Mouse (Mus musculus) liver, adult 2 months (tissue): ENCODE data around the gene Cwc22. TPM values are rescaled to one million over a fixed set of nuclear protein-coding genes. Genes with fewer than 3 reads are reported as not detected.

Source experiments
- DNase-seq: peaks from one replicate; pipeline ENCODE4 v3.0.0-alpha.2; 2011; ENCODE audit warnings: low read depth, low spot score; ENCODE audit errors: extremely low read depth
- H3K27ac ChIP-seq: fragments of 200-500 bp; replicated peaks from 2 replicates; pipeline ENCODE4 v1.5.1; 2012; ENCODE audit warnings: low read depth, mild to moderate bottlenecking, control low read depth, inconsistent platforms, low read length; ENCODE audit not compliant: insufficient read depth
- H3K27me3 ChIP-seq: fragments of 200-500 bp; 2 replicates; pipeline ENCODE4 v1.6.1; 2012; ENCODE audit warnings: mild to moderate bottlenecking, moderate library complexity, low read length, inconsistent platforms; ENCODE audit not compliant: control insufficient read depth, insufficient read depth
- H3K36me3 ChIP-seq: fragments of 200-500 bp; 2 replicates; pipeline ENCODE4 v1.6.1; 2012; ENCODE audit warnings: low read length, inconsistent platforms; ENCODE audit not compliant: control insufficient read depth, insufficient read depth
- H3K4me1 ChIP-seq: fragments of 200-500 bp; 2 replicates; pipeline ENCODE4 v1.6.1; 2011; ENCODE audit warnings: low read length; ENCODE audit not compliant: control insufficient read depth, insufficient read depth
- H3K4me3 ChIP-seq: fragments of 200-500 bp; 2 replicates; pipeline ENCODE4 v1.5.1; 2011; ENCODE audit warnings: low read depth, mild to moderate bottlenecking, control low read depth, low read length, moderate library complexity; ENCODE audit not compliant: insufficient read depth
- H3K79me2 ChIP-seq: fragments of 200-500 bp; 2 replicates; pipeline ENCODE4 v1.6.1; 2012; ENCODE audit warnings: inconsistent platforms, mild to moderate bottlenecking, low read length, moderate library complexity; ENCODE audit not compliant: control insufficient read depth, insufficient read depth
- H3K9ac ChIP-seq: fragments of 200-500 bp; 2 replicates; pipeline ENCODE4 v1.6.1; 2012; ENCODE audit warnings: low read depth, mild to moderate bottlenecking, control low read depth, inconsistent platforms, low read length
- CTCF ChIP-seq: fragments of 200-500 bp; IDR thresholded peaks from 2 replicates; pipeline ENCODE4 v1.5.1; 2011; ENCODE audit warnings: low read depth, low read length, control low read depth
- POLR2A ChIP-seq: fragments of 200-500 bp; IDR thresholded peaks from 2 replicates; pipeline ENCODE4 v1.6.1; 2011; ENCODE audit warnings: low read length, control low read depth; ENCODE audit not compliant: insufficient read depth; ENCODE audit errors: extremely low read depth
- WGBS: fragments of 180-500 bp; shearing (Covaris S2); methylation state at CpG from one replicate; pipeline ENCODE4 v1.1.7; 2018; 5-methylcytosine and 5-hydroxymethylcytosine counted together
- polyA plus RNA-seq: library from polyadenylated mRNA; depleted of rRNA; stranded (reverse); fragments of >200 nt; gene quantifications from 2 replicates; pipeline ENCODE4 v1.2.3, GENCODE M21; 2012
- total RNA-seq: library from RNA; depleted of rRNA; stranded (reverse); fragments of >200 nt; gene quantifications from 2 replicates; pipeline ENCODE4 v1.2.3, GENCODE M21; 2014

The Cwc22 gene
- total and polyA plus RNA-seq, 2 experiments: 3.4 to 10.6 TPM

GRCm38 (mm10) chr2:77931958-77932357 lies 14.2 kb downstream of the Cwc22 start:
- no peak overlapping the region for H3K4me3 ChIP-seq
- 95% methylated on average over 1 of the region's 1 CpGs for WGBS
- DNase-seq: no peak
- no peak overlapping the region for H3K9ac ChIP-seq
- H3K4me1 ChIP-seq: no peaks in the 10 kb centered on the region
- H3K79me2 ChIP-seq: no peaks in the 10 kb centered on the region; the same call in 1 of the 2 replicates
- peaks cover 59% of the 10 kb centered on the region for H3K36me3 ChIP-seq
- TF ChIP-seq CTCF (no peak), POLR2A (no peak)
- H3K27ac ChIP-seq: no peak overlapping the region
- H3K27me3 ChIP-seq: no peaks in the 10 kb centered on the region

GRCm38 (mm10) chr2:77928352-77928751 lies 17.8 kb downstream of the Cwc22 start:
- no peaks in the 10 kb centered on the region for H3K27me3 ChIP-seq
- no peaks in the 10 kb centered on the region for H3K4me1 ChIP-seq
- no peak overlapping the region for H3K4me3 ChIP-seq
- peaks cover 55% of the 10 kb centered on the region for H3K36me3 ChIP-seq
- 95% methylated on average over 10 of the region's 10 CpGs for WGBS
- H3K79me2 ChIP-seq: no peaks in the 10 kb centered on the region
- no peak overlapping the region for H3K27ac ChIP-seq
- no peak for DNase-seq
- H3K9ac ChIP-seq: no peak overlapping the region
- TF ChIP-seq CTCF (no peak), POLR2A (no peak)

GRCm38 (mm10) chr2:77926468-77926867 lies 19.7 kb downstream of the Cwc22 start:
- Histone ChIP-seq H3K36me3 (peaks cover 52% of the 10 kb centered on the region), H3K79me2 (no peaks in the 10 kb centered on the region), H3K27ac (no peak overlapping the region), H3K4me1 (no peaks in the 10 kb centered on the region), H3K27me3 (no peaks in the 10 kb centered on the region), H3K9ac (no peak overlapping the region), H3K4me3 (no peak overlapping the region)
- DNase-seq: no peak
- 94% methylated on average over 7 of the region's 7 CpGs for WGBS
- TF ChIP-seq CTCF: no peak
- TF ChIP-seq POLR2A: no peak

- TF ChIP-seq CTCF: no peak
- no peak for TF ChIP-seq POLR2A
- H3K4me1 ChIP-seq: no peaks in the 10 kb centered on the region
- 85% methylated on average over 2 of the region's 2 CpGs for WGBS
- peaks cover 51% of the 10 kb centered on the region for H3K36me3 ChIP-seq
- H3K4me3 ChIP-seq: no peak overlapping the region
- H3K9ac ChIP-seq: no peak overlapping the region
- peak; percentile 19 for DNase-seq
- H3K27me3 ChIP-seq: no peaks in the 10 kb centered on the region
- no peaks in the 10 kb centered on the region for H3K79me2 ChIP-seq
- H3K27ac ChIP-seq: no peak overlapping the region
These were observed 20.2 kb downstream of the Cwc22 start for GRCm38 (mm10) chr2:77925997-77926396.

GRCm38 (mm10) chr2:77925187-77925924 lies 20.8 kb downstream of the Cwc22 start:
- no peaks in the 10 kb centered on the region for H3K79me2 ChIP-seq
- H3K9ac ChIP-seq: no peak overlapping the region
- no peak overlapping the region for H3K27ac ChIP-seq
- no peaks in the 10 kb centered on the region for H3K4me1 ChIP-seq
- WGBS: 88% methylated on average over 7 of the region's 7 CpGs
- no peak for DNase-seq
- TF ChIP-seq CTCF (no peak), POLR2A (no peak)
- no peaks in the 10 kb centered on the region for H3K27me3 ChIP-seq
- H3K4me3 ChIP-seq: no peak overlapping the region
- H3K36me3 ChIP-seq: peaks cover 54% of the 10 kb centered on the region

- Histone ChIP-seq H3K4me1 (no peaks in the 10 kb centered on the region), H3K9ac (no peak overlapping the region), H3K27me3 (no peaks in the 10 kb centered on the region), H3K79me2 (no peaks in the 10 kb centered on the region), H3K27ac (no peak overlapping the region), H3K36me3 (peaks cover 52% of the 10 kb centered on the region), H3K4me3 (no peak overlapping the region)
- no peak for DNase-seq
- TF ChIP-seq CTCF (no peak), POLR2A (no peak)
- 94% methylated on average over 3 of the region's 3 CpGs for WGBS
These were observed 22.2 kb downstream of the Cwc22 start for GRCm38 (mm10) chr2:77924003-77924402.
